Mouse (Mus musculus) midbrain, postnatal 0 days (tissue): ENCODE results near the gene Chrna4. TPM values are rescaled to one million over a fixed set of nuclear protein-coding genes. Genes with fewer than 3 reads are reported as not detected.
A peak's percentile ranks its signal among the peaks of the same experiment; 100 is the strongest.

Experiments
- ATAC-seq: fragments of 200-750 bp; cut with Nextera tagmentation; 2 replicates; pipeline ENCODE4 v1.8.0; 2017; ENCODE audit warnings: moderate number of reproducible peaks, mild to moderate bottlenecking, moderate TSS enrichment, moderate library complexity; ENCODE audit not compliant: low FRiP score
- DNase-seq: peaks from one replicate; pipeline ENCODE4 v3.0.0-alpha.2; 2015; ENCODE audit warnings: low spot score
- H3K27ac ChIP-seq: fragments of 300-500 bp; sonication (generic); 2 replicates; pipeline ENCODE4 v1.5.1; 2014; ENCODE audit warnings: low read depth, mild to moderate bottlenecking, low read length, mixed read lengths
- H3K27me3 ChIP-seq: fragments of 300-500 bp; sonication (generic); 2 replicates; pipeline ENCODE4 v1.6.1; 2014; ENCODE audit warnings: low read length, control low read depth, mixed read lengths; ENCODE audit not compliant: insufficient read depth
- H3K36me3 ChIP-seq: fragments of 300-500 bp; sonication (generic); 2 replicates; pipeline ENCODE4 v1.6.1; 2014; ENCODE audit warnings: low read length, control low read depth, mixed read lengths; ENCODE audit not compliant: insufficient read depth
- H3K4me1 ChIP-seq: fragments of 300-500 bp; sonication (generic); 2 replicates; pipeline ENCODE4 v1.6.1; 2014; ENCODE audit warnings: mild to moderate bottlenecking, control low read depth, antibody characterized with exemption, low read length, mixed read lengths; ENCODE audit not compliant: insufficient read depth
- H3K4me2 ChIP-seq: fragments of 300-500 bp; sonication (generic); 2 replicates; pipeline ENCODE4 v1.6.1; 2014; ENCODE audit warnings: low read depth, mild to moderate bottlenecking, low read length, mixed read lengths; ENCODE audit not compliant: poor library complexity, severe bottlenecking
- H3K4me3 ChIP-seq: fragments of 300-500 bp; sonication (generic); 2 replicates; pipeline ENCODE4 v1.5.1; 2014; ENCODE audit warnings: low read depth, mild to moderate bottlenecking, low read length, moderate library complexity
- H3K9ac ChIP-seq: fragments of 300-500 bp; sonication (generic); replicated peaks from 2 replicates; pipeline ENCODE4 v1.6.1; 2014; ENCODE audit warnings: mild to moderate bottlenecking, low read length, moderate library complexity, mixed read lengths; ENCODE audit not compliant: poor library complexity, severe bottlenecking
- H3K9me3 ChIP-seq: fragments of 300-500 bp; sonication (generic); 2 replicates; pipeline ENCODE4 v1.6.1; 2016; ENCODE audit warnings: low read length, control low read depth
- CTCF ChIP-seq: IDR thresholded peaks from 2 replicates; pipeline ENCODE4 v1.5.1; 2016; ENCODE audit warnings: antibody characterized with exemption, mild to moderate bottlenecking
- WGBS: fragments of 180-500 bp; shearing (Covaris S2); extraction: QIAGEN DNeasy Blood & Tissue Kit; methylation state at CpG from one replicate; pipeline ENCODE4 v1.1.7; 2014; 5-methylcytosine and 5-hydroxymethylcytosine counted together
- polyA plus RNA-seq: library from polyadenylated mRNA; unstranded; fragments of >200 nt; fragmentation: Nextera tagmentation; extraction: Ambion mirVana; gene quantifications from 2 replicates; pipeline ENCODE4 v1.2.1, GENCODE M21; 2015
- total RNA-seq: library from RNA; depleted of rRNA; stranded (reverse); fragments of >200 nt; gene quantifications from 2 replicates; pipeline ENCODE4 v1.2.3, GENCODE M21; 2014

Gene Chrna4
- total and polyA plus RNA-seq, 2 experiments from 2014 or later: 47.8 to 53.9 TPM

DNA sequence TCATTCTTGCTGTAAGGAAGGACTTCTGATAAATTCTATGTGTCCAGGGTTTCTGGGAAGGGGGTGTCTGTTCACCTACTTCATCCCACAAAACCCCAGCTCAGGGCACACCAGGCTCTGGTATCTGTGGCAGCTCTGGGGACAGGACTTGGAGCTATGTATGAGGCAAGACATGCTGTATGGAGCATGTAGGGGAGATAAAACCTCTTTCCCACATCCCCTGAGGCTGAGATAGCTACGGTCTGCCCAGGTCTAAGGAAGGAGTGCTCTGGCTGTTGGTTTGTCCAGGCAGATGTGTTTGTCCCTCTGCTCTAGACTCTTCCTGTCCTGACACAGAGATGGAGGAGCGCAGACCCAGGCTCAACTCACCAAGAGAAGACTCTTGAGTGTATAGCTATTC, 35.6 kb upstream of the Chrna4 start:
- no peak overlapping the region for H3K4me2 ChIP-seq
- WGBS: 89% methylated on average over 2 of the region's 2 CpGs

DNA sequence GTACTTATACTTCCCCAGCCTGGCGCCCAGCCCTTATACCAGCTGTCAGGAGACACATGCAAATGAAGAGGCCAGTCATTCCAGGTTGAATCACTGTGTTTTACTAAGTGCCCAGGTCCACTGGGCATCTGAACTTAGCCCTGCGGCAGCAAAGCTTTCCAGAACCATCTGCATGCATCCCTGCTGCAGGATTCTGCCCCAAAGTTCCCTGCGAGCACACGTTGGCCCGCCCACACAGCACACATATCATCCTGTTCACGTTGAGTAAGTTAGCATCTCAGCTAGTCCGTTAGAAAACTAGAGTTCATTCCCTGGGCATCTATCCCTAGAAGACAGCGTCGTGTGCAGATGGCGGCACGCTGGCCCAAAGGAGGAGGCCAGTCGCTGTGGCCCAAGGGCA, 32.2 kb upstream of the Chrna4 start:
- H3K27ac ChIP-seq: no peak overlapping the region
- no peak overlapping the region for H3K9ac ChIP-seq
- no peaks in the 10 kb centered on the region for H3K9me3 ChIP-seq
- no peak for DNase-seq
- no peak overlapping the region for H3K4me2 ChIP-seq
- ATAC-seq: no peak
- no peaks in the 10 kb centered on the region for H3K4me1 ChIP-seq
- WGBS: 86% methylated on average over 12 of the region's 12 CpGs
- H3K27me3 ChIP-seq: no peaks in the 10 kb centered on the region
- no peak overlapping the region for H3K4me3 ChIP-seq
- H3K36me3 ChIP-seq: peaks cover 8% of the 10 kb centered on the region
- TF ChIP-seq CTCF: no peak

More for the DNA sequence above, 35.6 kb upstream of the Chrna4 start:
- ATAC-seq (no peak), DNase-seq (no peak)
- TF ChIP-seq CTCF: no peak
- H3K27ac ChIP-seq: no peak overlapping the region
- H3K36me3 ChIP-seq: peaks cover 32% of the 10 kb centered on the region
- no peak overlapping the region for H3K4me3 ChIP-seq
- no peak overlapping the region for H3K9ac ChIP-seq
- H3K4me1 ChIP-seq: no peaks in the 10 kb centered on the region
- H3K9me3 ChIP-seq: no peaks in the 10 kb centered on the region
- H3K27me3 ChIP-seq: no peaks in the 10 kb centered on the region

DNA sequence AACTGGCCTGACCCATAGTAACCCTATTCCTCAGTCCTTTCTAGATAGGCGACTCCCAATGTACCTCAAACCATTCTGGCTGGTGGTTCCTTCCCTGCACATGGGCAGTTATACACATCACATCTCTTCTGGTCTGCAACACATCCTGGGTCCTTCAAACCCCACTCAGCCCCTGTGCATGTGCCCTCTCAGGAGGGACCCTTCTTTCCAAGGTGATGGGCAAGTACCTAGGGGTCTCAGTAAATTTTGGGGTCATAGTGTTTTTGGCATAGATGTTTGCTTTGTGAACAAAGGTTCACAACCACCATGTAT, 29.0 kb upstream of the Chrna4 start:
- Histone ChIP-seq H3K27me3 (no peaks in the 10 kb centered on the region), H3K9me3 (no peaks in the 10 kb centered on the region), H3K4me1 (no peaks in the 10 kb centered on the region), H3K27ac (no peak overlapping the region), H3K36me3 (no peaks in the 10 kb centered on the region), H3K4me2 (no peak overlapping the region), H3K4me3 (no peak overlapping the region), H3K9ac (no peak overlapping the region)
- DNase-seq (no peak), ATAC-seq (no peak)
- no peak for TF ChIP-seq CTCF
- 0% methylated on average over 1 of the region's 1 CpGs for WGBS

DNA sequence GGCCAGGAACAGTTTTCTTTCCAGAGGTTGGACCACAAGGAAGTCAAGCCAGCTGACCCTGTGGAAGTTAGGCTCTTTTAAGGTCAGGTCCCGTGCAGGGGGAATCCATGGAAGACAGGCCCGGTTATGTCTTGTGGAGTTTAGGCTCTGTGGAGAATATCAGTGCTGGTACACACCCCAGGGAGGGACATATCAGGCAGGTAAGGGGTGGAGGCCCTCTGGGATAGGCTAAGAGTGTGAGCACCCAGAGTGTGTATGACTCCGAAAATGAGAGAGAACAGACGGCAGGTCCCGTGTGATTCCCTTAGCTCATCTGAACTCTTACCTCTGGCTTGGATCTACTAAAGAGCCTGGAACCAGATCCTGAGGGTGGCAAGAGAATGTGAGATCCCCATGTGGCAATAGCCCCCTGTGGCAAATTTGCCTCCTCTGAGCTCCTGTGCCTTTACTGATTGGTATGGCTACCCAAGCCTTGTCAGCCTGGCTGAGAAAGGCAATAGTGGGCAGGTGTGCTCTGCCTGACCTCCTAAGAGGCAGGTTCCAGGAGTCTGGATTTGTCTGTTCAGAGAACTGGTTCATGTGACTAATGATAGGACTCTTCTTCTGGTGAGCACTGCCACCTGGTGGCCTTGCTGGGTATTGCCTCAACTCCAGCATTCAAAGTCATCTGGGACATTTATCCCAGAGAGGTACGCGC, 28.5 kb upstream of the Chrna4 start:
- TF ChIP-seq CTCF: peak; percentile 94
- no peaks in the 10 kb centered on the region for H3K27me3 ChIP-seq
- H3K4me1 ChIP-seq: no peaks in the 10 kb centered on the region
- H3K9ac ChIP-seq: no peak overlapping the region
- DNase-seq (peak; percentile 79), ATAC-seq (peak; percentile 73)
- no peaks in the 10 kb centered on the region for H3K9me3 ChIP-seq
- H3K27ac ChIP-seq: no peak overlapping the region
- no peak overlapping the region for H3K4me3 ChIP-seq
- 58% methylated on average over 7 of the region's 7 CpGs for WGBS
- H3K36me3 ChIP-seq: no peaks in the 10 kb centered on the region
- no peak overlapping the region for H3K4me2 ChIP-seq

DNA sequence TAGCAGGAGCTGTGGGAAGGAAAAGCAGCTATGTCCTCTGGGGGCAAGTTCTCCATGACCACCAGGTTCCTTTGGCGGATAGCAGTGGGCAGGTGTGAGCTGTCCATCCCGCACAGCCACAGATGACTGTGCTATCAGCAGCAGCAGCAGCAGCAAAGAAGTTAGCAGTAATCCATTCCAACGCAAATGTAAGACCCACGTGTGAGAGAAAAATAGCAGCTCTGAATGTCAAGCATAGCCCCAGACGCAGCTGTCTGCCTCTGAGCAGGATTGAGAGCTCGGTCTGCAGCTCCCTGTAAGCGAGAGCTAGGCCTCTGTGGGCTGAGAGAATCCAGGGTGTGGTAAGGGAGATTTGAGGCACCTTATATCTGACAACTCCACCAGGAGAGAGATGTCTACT, 26.8 kb upstream of the Chrna4 start:
- Histone ChIP-seq H3K9ac (no peak overlapping the region), H3K36me3 (no peaks in the 10 kb centered on the region), H3K27me3 (no peaks in the 10 kb centered on the region), H3K4me1 (no peaks in the 10 kb centered on the region), H3K27ac (no peak overlapping the region), H3K9me3 (no peaks in the 10 kb centered on the region), H3K4me3 (no peak overlapping the region), H3K4me2 (no peak overlapping the region)
- DNase-seq (no peak), ATAC-seq (no peak)
- no peak for TF ChIP-seq CTCF
- WGBS: 55% methylated on average over 7 of the region's 7 CpGs

DNA sequence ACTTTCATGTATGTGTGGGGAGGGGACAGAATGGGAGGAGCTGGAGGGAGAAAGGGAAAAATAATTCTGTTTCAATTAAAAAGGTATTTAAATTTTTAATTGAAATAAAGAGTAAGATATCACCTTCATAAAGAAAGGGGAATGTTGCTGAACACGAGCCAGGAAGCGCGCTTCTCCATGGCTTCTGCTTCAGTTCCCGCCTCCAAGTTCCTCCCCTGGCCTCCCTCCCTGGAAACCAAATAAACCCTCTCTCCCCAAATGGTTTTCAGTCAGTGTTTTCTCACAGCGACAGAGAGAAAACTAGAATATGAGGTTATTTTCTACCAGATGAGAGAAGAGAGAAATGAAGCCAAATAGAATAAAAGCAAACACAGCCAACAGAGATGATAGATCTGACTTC, 25.2 kb upstream of the Chrna4 start:
- TF ChIP-seq CTCF: no peak
- no peaks in the 10 kb centered on the region for H3K9me3 ChIP-seq
- DNase-seq (no peak), ATAC-seq (no peak)
- WGBS: 71% methylated on average over 5 of the region's 5 CpGs
- no peak overlapping the region for H3K4me2 ChIP-seq
- no peak overlapping the region for H3K4me3 ChIP-seq
- H3K27ac ChIP-seq: no peak overlapping the region
- H3K36me3 ChIP-seq: no peaks in the 10 kb centered on the region
- H3K9ac ChIP-seq: no peak overlapping the region
- H3K27me3 ChIP-seq: no peaks in the 10 kb centered on the region
- H3K4me1 ChIP-seq: no peaks in the 10 kb centered on the region
